Mouse (Mus musculus) liver, adult 2 months (tissue): ENCODE results near the gene Rasa4. TPM values are rescaled to one million over a fixed set of nuclear protein-coding genes. Genes with fewer than 3 reads are reported as not detected.
A peak's percentile ranks its signal among the peaks of the same experiment; 100 is the strongest.
"Not testable (repeated sequence)": the region's sequence is repeated elsewhere in the genome, so short reads cannot be mapped to it uniquely, and the experiment has no call there.

Experiments used
- DNase-seq: peaks from one replicate; pipeline ENCODE4 v3.0.0-alpha.2; 2011; ENCODE audit warnings: low read depth, low spot score; ENCODE audit errors: extremely low read depth
- H3K27ac ChIP-seq: fragments of 200-500 bp; replicated peaks from 2 replicates; pipeline ENCODE4 v1.5.1; 2012; ENCODE audit warnings: low read depth, mild to moderate bottlenecking, control low read depth, inconsistent platforms, low read length; ENCODE audit not compliant: insufficient read depth
- H3K27me3 ChIP-seq: fragments of 200-500 bp; 2 replicates; pipeline ENCODE4 v1.6.1; 2012; ENCODE audit warnings: mild to moderate bottlenecking, moderate library complexity, low read length, inconsistent platforms; ENCODE audit not compliant: control insufficient read depth, insufficient read depth
- H3K36me3 ChIP-seq: fragments of 200-500 bp; 2 replicates; pipeline ENCODE4 v1.6.1; 2012; ENCODE audit warnings: low read length, inconsistent platforms; ENCODE audit not compliant: control insufficient read depth, insufficient read depth
- H3K4me1 ChIP-seq: fragments of 200-500 bp; 2 replicates; pipeline ENCODE4 v1.6.1; 2011; ENCODE audit warnings: low read length; ENCODE audit not compliant: control insufficient read depth, insufficient read depth
- H3K4me3 ChIP-seq: fragments of 200-500 bp; 2 replicates; pipeline ENCODE4 v1.5.1; 2011; ENCODE audit warnings: low read depth, mild to moderate bottlenecking, control low read depth, low read length, moderate library complexity; ENCODE audit not compliant: insufficient read depth
- H3K79me2 ChIP-seq: fragments of 200-500 bp; 2 replicates; pipeline ENCODE4 v1.6.1; 2012; ENCODE audit warnings: inconsistent platforms, mild to moderate bottlenecking, low read length, moderate library complexity; ENCODE audit not compliant: control insufficient read depth, insufficient read depth
- H3K9ac ChIP-seq: fragments of 200-500 bp; 2 replicates; pipeline ENCODE4 v1.6.1; 2012; ENCODE audit warnings: low read depth, mild to moderate bottlenecking, control low read depth, inconsistent platforms, low read length
- CTCF ChIP-seq: fragments of 200-500 bp; IDR thresholded peaks from 2 replicates; pipeline ENCODE4 v1.5.1; 2011; ENCODE audit warnings: low read depth, low read length, control low read depth
- POLR2A ChIP-seq: fragments of 200-500 bp; IDR thresholded peaks from 2 replicates; pipeline ENCODE4 v1.6.1; 2011; ENCODE audit warnings: low read length, control low read depth; ENCODE audit not compliant: insufficient read depth; ENCODE audit errors: extremely low read depth
- WGBS: fragments of 180-500 bp; shearing (Covaris S2); methylation state at CpG from one replicate; pipeline ENCODE4 v1.1.7; 2018; 5-methylcytosine and 5-hydroxymethylcytosine counted together
- polyA plus RNA-seq: library from polyadenylated mRNA; depleted of rRNA; stranded (reverse); fragments of >200 nt; gene quantifications from 2 replicates; pipeline ENCODE4 v1.2.3, GENCODE M21; 2012
- total RNA-seq: library from RNA; depleted of rRNA; stranded (reverse); fragments of >200 nt; gene quantifications from 2 replicates; pipeline ENCODE4 v1.2.3, GENCODE M21; 2014

The Rasa4 gene
- total and polyA plus RNA-seq, 2 experiments = 1.0 to 2.0 TPM

GRCm38 (mm10) chr5:136057085-136057484 lies 26.6 kb upstream of the Rasa4 start:
- no peak for TF ChIP-seq POLR2A
- no peak for TF ChIP-seq CTCF

GRCm38 (mm10) chr5:136061567-136061966 lies 22.1 kb upstream of the Rasa4 start:
- H3K27ac ChIP-seq = no peak overlapping the region
- no peaks in the 10 kb centered on the region for H3K4me1 ChIP-seq
- no peak overlapping the region for H3K4me3 ChIP-seq
- H3K79me2 ChIP-seq = no peaks in the 10 kb centered on the region
- 20% methylated on average over 12 of the region's 12 CpGs for WGBS
- no peaks in the 10 kb centered on the region for H3K27me3 ChIP-seq
- no peaks in the 10 kb centered on the region for H3K36me3 ChIP-seq
- DNase-seq = peak; percentile 13
- no peak overlapping the region for H3K9ac ChIP-seq
- TF ChIP-seq POLR2A = no peak
- TF ChIP-seq CTCF = peak; percentile 88

More at GRCm38 (mm10) chr5:136057085-136057484, 26.6 kb upstream of the Rasa4 start:
- no peak overlapping the region for H3K4me3 ChIP-seq
- no peaks in the 10 kb centered on the region for H3K79me2 ChIP-seq
- no peaks in the 10 kb centered on the region for H3K27me3 ChIP-seq
- DNase-seq = no peak
- H3K36me3 ChIP-seq = no peaks in the 10 kb centered on the region
- no peaks in the 10 kb centered on the region for H3K4me1 ChIP-seq
- H3K9ac ChIP-seq = no peak overlapping the region
- no peak overlapping the region for H3K27ac ChIP-seq
- WGBS = 28% methylated on average over 8 of the region's 8 CpGs

GRCm38 (mm10) chr5:136063920-136064319 lies 19.8 kb upstream of the Rasa4 start:
- DNase-seq = no peak
- Histone ChIP-seq H3K4me1 (no peaks in the 10 kb centered on the region), H3K9ac (no peak overlapping the region), H3K36me3 (no peaks in the 10 kb centered on the region), H3K27ac (no peak overlapping the region), H3K27me3 (no peaks in the 10 kb centered on the region), H3K4me3 (no peak overlapping the region), H3K79me2 (no peaks in the 10 kb centered on the region)
- TF ChIP-seq POLR2A (no peak), CTCF (no peak)
- 91% methylated on average over 10 of the region's 10 CpGs for WGBS

- DNase-seq, H3K36me3 ChIP-seq, H3K4me1 ChIP-seq, H3K79me2 ChIP-seq, H3K27me3 ChIP-seq, H3K4me3 ChIP-seq, H3K9ac ChIP-seq, H3K27ac ChIP-seq: not testable (repeated sequence)
- WGBS = 64% methylated on average over 11 of the region's 11 CpGs
Observed at GRCm38 (mm10) chr5:136066404-136067148, 17.1 kb upstream of the Rasa4 start.

GRCm38 (mm10) chr5:136069411-136069810 lies 14.3 kb upstream of the Rasa4 start:
- Histone ChIP-seq H3K4me1 (no peaks in the 10 kb centered on the region), H3K27ac (no peak overlapping the region), H3K9ac (no peak overlapping the region), H3K27me3 (no peaks in the 10 kb centered on the region), H3K36me3 (no peaks in the 10 kb centered on the region), H3K4me3 (no peak overlapping the region), H3K79me2 (no peaks in the 10 kb centered on the region)
- WGBS = 66% methylated on average over 2 of the region's 2 CpGs
- TF ChIP-seq CTCF (no peak), POLR2A (no peak)
- DNase-seq = no peak

GRCm38 (mm10) chr5:136073051-136073450 lies 10.7 kb upstream of the Rasa4 start:
- no peak for TF ChIP-seq POLR2A
- 63% methylated on average over 6 of the region's 6 CpGs for WGBS

More at GRCm38 (mm10) chr5:136073051-136073450, 10.7 kb upstream of the Rasa4 start:
- H3K79me2 ChIP-seq = no peaks in the 10 kb centered on the region
- no peaks in the 10 kb centered on the region for H3K4me1 ChIP-seq
- no peak overlapping the region for H3K27ac ChIP-seq
- no peak overlapping the region for H3K4me3 ChIP-seq
- no peaks in the 10 kb centered on the region for H3K36me3 ChIP-seq
- H3K27me3 ChIP-seq = no peaks in the 10 kb centered on the region
- no peak overlapping the region for H3K9ac ChIP-seq
- DNase-seq = no peak
